Mouse (Mus musculus) cortical plate, adult 2 months (tissue): ENCODE data around the gene Tspyl3. TPM values are rescaled to one million over a fixed set of nuclear protein-coding genes. Genes with fewer than 3 reads are reported as not detected.
"Not testable (repeated sequence)": the region's sequence is repeated elsewhere in the genome, so short reads cannot be mapped to it uniquely, and the experiment has no call there.

Experiments
- H3K27ac ChIP-seq: fragments of 200-500 bp; 2 replicates; pipeline ENCODE4 v1.5.1; 2012; ENCODE audit warnings: low read length, control low read depth, inconsistent platforms; ENCODE audit not compliant: insufficient read depth
- H3K4me1 ChIP-seq: fragments of 200-500 bp; 2 replicates; pipeline ENCODE4 v1.6.1; 2011; ENCODE audit warnings: low read length; ENCODE audit not compliant: control insufficient read depth, insufficient read depth
- H3K4me3 ChIP-seq: fragments of 200-500 bp; 2 replicates; pipeline ENCODE4 v1.5.1; 2011; ENCODE audit warnings: mild to moderate bottlenecking, low read length, control low read depth; ENCODE audit not compliant: insufficient read depth
- CTCF ChIP-seq: fragments of 200-500 bp; IDR thresholded peaks from 2 replicates; pipeline ENCODE4 v1.5.1; 2011; ENCODE audit warnings: mild to moderate bottlenecking, control low read depth, low read length; ENCODE audit not compliant: insufficient read depth; ENCODE audit errors: extremely low read depth
- POLR2A ChIP-seq: fragments of 200-500 bp; IDR thresholded peaks from 2 replicates; pipeline ENCODE4 v1.6.1; 2011; ENCODE audit warnings: mild to moderate bottlenecking, low read length, control low read depth; ENCODE audit not compliant: insufficient read depth; ENCODE audit errors: extremely low read depth
- polyA plus RNA-seq: library from polyadenylated mRNA; depleted of rRNA; stranded (reverse); fragments of >200 nt; gene quantifications from 2 replicates; pipeline ENCODE4 v1.2.3, GENCODE M21; 2012; rRNA removed

Gene Tspyl3
- polyA plus RNA-seq = 27.4 and 28.4 TPM in 2 replicates

DNA sequence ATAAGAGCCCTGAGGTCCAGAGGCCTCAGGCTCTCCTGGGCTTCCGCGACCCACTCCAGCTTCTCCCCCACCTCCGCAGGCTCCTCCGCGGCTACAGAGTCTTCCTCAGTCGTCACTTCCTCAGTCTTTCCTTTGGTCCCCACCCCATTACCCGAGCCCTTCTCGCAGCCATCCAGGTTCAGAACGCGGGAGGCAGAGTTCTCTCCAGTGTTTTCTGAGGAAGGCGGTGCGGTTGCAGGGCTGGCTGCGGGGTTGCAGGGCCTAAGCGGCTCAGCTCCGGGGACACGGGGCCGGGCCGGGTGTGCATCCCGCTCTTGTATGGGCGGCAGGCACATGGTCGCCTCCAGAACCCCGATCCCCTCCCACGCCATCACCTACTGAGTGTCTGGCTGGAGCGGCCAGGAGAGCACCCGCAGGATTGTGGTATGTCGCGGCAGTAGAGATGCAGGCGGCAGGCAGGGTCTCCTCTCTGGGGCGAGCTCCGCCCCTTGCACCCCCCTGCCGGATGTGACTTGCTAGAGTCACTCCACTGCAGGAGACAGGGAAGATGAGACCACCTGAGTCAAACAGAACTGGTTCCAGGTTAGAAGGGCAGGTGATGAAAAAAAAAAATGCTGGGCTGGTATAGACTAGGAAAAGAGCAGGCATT, at the start of gene Tspyl3:
Gene Tspyl3, minus strand, starts transcription at position 496 of the 649 bp plus-strand sequence.
- H3K4me3 ChIP-seq = peak within 1 kb of the TSS; percentile 79
- TF ChIP-seq CTCF (no peak), POLR2A (peak; percentile 36)
- H3K4me1 ChIP-seq = 0 out of 2 replicates have a peak, but pooled peaks cover 2% of the 10 kb centered on the region
- peak within 1 kb of the TSS; percentile 83 for H3K27ac ChIP-seq

DNA sequence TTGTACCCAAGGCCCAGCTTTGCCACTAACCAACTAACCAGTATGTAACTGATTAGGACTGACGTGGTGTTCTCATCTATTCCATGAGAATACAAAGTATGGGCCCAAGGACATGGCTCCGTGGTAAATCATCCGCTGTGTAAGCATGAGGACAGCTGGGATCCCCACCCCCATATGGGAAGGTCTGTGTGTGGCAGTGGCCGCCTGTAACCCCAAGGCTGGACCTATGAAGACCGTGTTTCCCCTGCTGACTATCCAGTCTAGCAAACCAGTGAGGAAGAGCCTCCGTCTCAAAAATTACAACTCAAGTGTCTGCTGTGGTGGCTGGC, 49.6 kb upstream of the Tspyl3 start:
- TF ChIP-seq CTCF (no peak), POLR2A (no peak)
- Histone ChIP-seq H3K4me3 (no peak overlapping the region), H3K4me1 (no peaks in the 10 kb centered on the region)

DNA sequence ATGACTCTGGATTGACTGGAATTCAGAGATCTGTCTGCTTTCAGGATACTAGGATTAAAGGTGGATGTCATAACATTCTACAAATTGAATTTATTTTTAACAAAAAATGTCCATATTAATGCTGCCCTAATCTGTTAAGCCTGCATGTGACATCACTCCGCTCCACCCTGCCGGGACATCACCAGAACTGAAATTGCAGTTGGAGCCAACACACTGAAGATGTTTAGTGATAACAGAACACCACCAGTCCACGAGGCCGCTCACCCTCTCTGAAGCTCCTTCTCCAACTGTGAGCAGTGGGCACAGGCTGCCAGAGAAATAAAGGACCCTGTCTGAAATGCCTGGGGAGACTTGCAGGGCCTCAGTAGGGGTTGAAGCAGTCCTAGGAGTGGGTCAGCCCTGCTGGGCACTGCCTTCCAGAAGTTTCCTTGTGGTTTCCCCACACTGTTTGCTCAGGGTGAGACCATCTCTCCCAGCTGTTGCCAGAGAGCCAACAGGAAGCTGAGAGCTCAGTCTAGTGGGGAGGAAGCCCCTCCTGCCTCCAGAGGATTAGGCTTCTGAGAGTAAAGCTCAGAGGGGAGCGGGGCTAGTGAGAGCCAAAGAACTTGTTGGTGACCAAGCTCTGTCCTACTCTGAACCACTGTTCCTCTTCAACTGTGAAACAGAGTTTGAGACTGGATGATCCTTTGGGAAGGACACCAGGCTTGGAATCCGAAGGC, 49.1 kb upstream of the Tspyl3 start:
- not testable (repeated sequence) for H3K4me3 ChIP-seq, H3K4me1 ChIP-seq, H3K27ac ChIP-seq

More for the DNA sequence above, 49.6 kb upstream of the Tspyl3 start:
- H3K27ac ChIP-seq = no peak overlapping the region

DNA sequence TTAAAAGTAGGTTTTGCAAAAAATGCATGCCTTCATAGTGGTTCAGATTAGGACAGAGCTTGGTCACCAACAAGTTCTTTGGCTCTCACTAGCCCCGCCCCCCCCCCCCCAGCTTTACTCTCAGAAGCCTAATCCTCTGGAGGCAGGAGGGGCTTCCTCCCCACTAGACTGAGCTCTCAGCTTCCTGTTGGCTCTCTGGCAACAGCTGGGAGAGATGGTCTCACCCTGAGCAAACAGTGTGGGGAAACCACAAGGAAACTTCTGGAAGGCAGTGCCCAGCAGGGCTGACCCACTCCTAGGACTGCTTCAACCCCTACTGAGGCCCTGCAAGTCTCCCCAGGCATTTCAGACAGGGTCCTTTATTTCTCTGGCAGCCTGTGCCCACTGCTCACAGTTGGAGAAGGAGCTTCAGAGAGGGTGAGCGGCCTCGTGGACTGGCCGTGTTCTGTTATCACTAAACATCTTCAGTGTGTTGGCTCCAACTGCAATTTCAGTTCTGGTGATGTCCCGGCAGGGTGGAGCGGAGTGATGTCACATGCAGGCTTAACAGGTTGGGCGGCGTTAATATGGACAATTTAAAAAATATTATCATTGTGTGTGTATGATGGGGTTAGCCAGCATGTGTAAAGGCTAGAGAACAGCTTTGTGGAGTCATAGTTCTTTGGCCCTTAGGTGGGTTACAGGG, 45.1 kb upstream of the Tspyl3 start:
- not testable (repeated sequence) for H3K27ac ChIP-seq, H3K4me3 ChIP-seq, H3K4me1 ChIP-seq

DNA sequence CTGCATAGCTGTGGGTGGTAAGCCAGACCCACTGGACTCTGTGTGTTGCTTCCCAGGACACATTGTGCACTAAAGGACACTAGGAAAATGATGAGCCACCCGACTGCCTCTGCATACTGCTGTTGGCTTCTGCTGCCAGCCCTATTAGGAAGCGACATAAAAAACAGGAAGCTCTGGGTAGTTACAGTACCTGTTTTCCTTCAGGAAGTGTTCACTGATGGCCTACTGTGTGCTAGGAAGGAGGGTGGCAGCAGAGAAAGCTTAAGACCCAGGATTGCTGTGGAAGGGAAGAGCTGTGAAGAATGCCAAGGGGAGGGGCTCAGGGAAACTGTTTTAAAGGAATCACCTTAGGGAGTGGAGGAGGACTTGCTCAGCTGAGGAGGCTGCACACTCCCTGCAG, 42.1 kb upstream of the Tspyl3 start:
- H3K4me1 ChIP-seq = peaks cover 2% of the 10 kb centered on the region
- no peak overlapping the region for H3K27ac ChIP-seq
- TF ChIP-seq CTCF (no peak), POLR2A (no peak)
- no peak overlapping the region for H3K4me3 ChIP-seq

DNA sequence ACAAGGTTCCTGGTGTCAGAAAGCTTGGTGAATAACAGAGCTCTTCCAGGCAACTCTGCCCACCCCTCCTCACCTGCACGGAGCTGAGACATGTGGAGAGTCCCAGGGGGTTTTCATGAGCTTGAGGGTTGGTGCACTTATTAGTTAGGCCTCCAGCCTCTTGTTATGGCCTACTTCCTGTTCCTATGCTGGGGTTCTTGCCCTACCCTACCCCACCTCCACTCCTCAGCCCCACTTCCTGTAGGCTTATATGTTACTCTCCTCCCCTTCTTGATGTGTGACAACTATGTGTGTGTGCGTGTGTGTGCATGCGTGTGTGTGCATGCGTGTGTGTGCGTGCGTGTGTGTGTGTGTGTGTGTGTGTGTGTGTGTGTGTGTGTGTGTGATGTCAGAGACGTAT, 37.8 kb upstream of the Tspyl3 start:
- Histone ChIP-seq H3K4me1 (peaks cover 2% of the 10 kb centered on the region), H3K27ac (no peak overlapping the region), H3K4me3 (no peak overlapping the region)
- no peak for TF ChIP-seq POLR2A
- no peak for TF ChIP-seq CTCF

DNA sequence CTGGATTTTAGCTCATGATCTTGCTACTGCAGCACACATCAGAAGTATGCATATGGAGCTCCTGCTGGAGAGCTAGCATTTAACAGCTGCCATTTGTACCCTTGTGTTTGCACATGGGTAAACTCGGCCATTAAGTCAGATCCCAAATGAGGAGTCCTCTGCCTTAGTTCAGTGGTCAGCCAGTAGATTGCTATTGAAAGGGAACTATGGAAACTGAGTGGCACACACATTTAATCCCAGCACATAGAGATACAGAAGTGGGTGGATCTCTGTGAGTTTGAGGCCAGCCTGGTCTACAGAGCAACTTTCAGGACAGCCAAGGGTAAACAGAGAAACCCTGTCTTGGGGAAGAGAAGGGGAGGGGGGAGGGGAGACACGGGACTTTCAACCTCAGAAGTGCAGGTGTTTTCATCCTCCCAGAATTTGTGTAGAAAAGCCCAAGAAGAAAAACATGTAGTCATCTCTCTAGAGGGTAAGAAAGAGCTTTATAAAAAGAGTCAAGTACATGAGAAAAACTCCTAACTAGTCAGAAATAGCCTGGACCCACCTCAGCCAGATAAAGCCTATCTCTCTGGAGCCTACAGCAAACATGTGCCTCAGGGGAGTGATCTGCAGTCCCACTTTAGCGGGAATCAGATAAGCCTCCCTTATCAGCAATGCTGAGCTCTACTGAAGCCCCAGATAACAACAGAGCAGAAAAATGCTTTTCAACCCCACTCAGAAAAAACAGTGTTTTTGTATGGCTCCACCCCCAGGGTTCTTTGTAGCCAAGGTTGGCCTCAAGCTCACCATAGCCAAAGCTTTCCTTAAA, 34.8 kb upstream of the Tspyl3 start:
- Histone ChIP-seq H3K27ac (no peak overlapping the region), H3K4me1 (no peaks in the 10 kb centered on the region), H3K4me3 (no peak overlapping the region)
- no peak for TF ChIP-seq POLR2A

DNA sequence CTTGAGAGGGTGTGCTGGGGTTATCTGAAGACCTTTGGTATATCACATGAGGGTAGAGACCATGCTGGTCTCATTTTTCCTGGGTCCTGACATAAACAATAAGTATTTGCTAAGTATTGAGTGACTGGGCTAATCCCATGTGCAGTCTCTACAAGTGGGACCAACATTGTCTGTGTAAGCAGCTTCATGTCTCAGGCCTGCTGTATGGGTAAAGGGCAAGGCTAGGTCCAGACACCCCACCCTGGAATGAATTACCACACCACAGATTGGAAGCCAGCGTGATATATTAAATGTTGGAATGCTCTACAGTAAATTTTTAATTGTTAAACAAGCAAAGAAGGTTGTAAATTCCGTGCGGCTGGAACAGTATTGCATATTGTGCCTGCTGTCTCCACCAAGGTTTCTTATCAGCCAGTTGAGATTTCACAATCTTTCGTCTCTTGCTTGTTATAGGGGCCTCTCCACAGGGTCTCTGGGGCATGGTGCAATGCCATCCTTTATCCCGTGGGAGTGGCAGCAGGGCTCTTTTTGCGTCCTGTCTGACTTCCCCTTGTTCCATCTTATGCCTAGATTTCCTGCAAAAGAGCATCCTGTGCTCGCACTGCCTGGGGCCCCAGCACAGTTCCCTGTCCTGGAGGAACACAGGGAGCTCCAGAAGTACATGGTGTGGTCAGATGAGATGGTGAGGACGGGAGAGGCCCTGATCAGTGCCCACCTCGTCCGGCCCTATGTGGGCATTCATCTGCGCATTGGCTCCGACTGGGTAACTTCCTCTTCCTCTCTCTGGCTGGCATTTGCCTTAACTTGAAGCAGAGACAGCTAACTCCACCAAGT, 34.0 kb upstream of the Tspyl3 start:
- H3K4me1 ChIP-seq = no peaks in the 10 kb centered on the region
- no peak overlapping the region for H3K27ac ChIP-seq
- H3K4me3 ChIP-seq = no peak overlapping the region
- no peak for TF ChIP-seq CTCF
- TF ChIP-seq POLR2A = no peak

DNA sequence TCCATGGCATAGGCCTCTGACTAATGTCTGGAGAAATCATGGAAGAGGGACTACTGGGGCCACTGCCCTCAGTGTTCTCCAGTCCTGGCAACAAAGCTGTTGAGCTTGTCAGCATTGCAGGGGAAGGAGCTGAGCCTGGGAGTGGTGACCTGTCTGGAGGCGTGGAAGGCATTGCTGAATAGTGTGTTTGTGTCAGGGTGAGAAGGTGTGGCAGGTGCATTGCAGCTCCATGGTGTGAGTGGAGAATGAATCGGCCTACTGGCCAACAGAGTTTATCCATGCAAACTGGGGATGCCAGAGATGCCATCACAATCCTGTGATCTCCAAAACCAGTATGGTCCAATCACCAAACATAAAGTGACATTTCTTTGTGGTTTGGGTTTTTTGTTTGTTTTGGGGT, 31.4 kb upstream of the Tspyl3 start:
- TF ChIP-seq POLR2A (no peak), CTCF (no peak)
- no peak overlapping the region for H3K27ac ChIP-seq

More for the DNA sequence above, 31.4 kb upstream of the Tspyl3 start:
- Histone ChIP-seq H3K4me1 (no peaks in the 10 kb centered on the region), H3K4me3 (no peak overlapping the region)
